26 mouse cellular contexts compared by ENCODE assay signal in the genomic region with DNA sequence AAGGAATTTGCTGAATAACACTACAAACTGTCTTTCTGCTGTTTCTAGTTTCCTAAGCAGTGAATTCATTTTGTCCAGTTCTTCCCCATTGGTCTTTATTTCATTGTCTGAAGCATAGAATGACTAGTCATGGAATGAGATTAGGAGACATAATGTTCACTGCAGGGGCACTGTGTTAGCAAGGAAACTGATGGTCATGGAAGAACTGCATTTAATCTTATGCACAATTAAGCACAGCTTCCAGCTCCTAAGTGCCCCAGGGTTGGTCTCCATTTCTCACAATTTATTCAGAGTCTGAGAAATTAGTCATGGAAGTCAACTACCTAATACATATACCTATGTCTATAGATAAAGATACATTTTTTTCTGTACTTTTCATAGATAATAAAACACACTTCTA.
DNase-seq lines count a peak whose midpoint lies in the region; ATAC-seq lines count a peak whose summit lies in the region.
"Had no signal": no experiment of that assay in that cellular context is flagged by ENCODE, and none has a peak within 500 bp of the region (broad histone marks: within the 10 kb centered on the region; RNA-seq: fewer than 3 reads in every experiment).

No protein-coding gene starts in this region.

- H3K4me1 ChIP-seq in forebrain, embryonic 11.5 days (replicated peaks; ENCODE audit: control insufficient read depth, insufficient read depth, low read length), result no peaks in the 10 kb centered on the region
- H3K4me1 ChIP-seq in forebrain, embryonic 16.5 days (replicated peaks; ENCODE audit: control insufficient read depth, insufficient read depth, low read length), result no peaks in the 10 kb centered on the region
- H3K4me1 ChIP-seq: embryonic facial prominence, embryonic 15.5 days; forebrain, embryonic 15.5 days; limb, embryonic 10.5 days had no signal

- H3K4me3 ChIP-seq in forebrain, embryonic 11.5 days (ENCODE audit: low read depth, low read length), result no peak overlapping the region
- no peak overlapping the region for H3K4me3 ChIP-seq in forebrain, embryonic 16.5 days (replicated peaks; ENCODE audit: low read length)
- H3K4me3 ChIP-seq: embryonic facial prominence, embryonic 15.5 days; forebrain, embryonic 15.5 days; limb, embryonic 10.5 days had no signal

- DNase-seq in forebrain, embryonic 11.5 days (ENCODE audit: low spot score), result no peak
- peak; percentile 1 for DNase-seq in retina, postnatal 1 day
- no peak for DNase-seq in retina, embryonic 14.5 days (ENCODE audit: low spot score)
- peak; percentile 4 for DNase-seq in mesoderm, embryonic 11.5 days (ENCODE audit: low read depth, low spot score)
- DNase-seq in adrenal gland, postnatal 4 days (ENCODE audit: low spot score in 2 of 2), result no peak
- DNase-seq in adrenal gland, postnatal 10 days, result no peak
- DNase-seq: adrenal gland, adult 2 months; B cell, adult 2 months; cerebellum, adult 9-11 months; gastrocnemius, postnatal 10 days; kidney, adult 9 months; kidney, postnatal 14 days; liver; lung, postnatal 4 days; right cerebral cortex, adult 18-20 months; thymus, adult 18-20 months; thymus, postnatal 36 days had no signal

- H3K27ac ChIP-seq in forebrain, embryonic 11.5 days (ENCODE audit: low read depth, low read length), result no peak overlapping the region
- no peak overlapping the region for H3K27ac ChIP-seq in forebrain, embryonic 16.5 days (ENCODE audit: low read length)
- H3K27ac ChIP-seq: embryonic facial prominence, embryonic 15.5 days; forebrain, embryonic 15.5 days; limb, embryonic 10.5 days had no signal

- no peaks in the 10 kb centered on the region for H3K27me3 ChIP-seq in forebrain, embryonic 11.5 days (ENCODE audit: control insufficient read depth, insufficient read depth, low read length)
- no peaks in the 10 kb centered on the region for H3K27me3 ChIP-seq in forebrain, embryonic 16.5 days (replicated peaks; ENCODE audit: control insufficient read depth, insufficient read depth, low read length)
- H3K27me3 ChIP-seq: CH12.LX; embryonic facial prominence, embryonic 15.5 days; forebrain, embryonic 15.5 days; Patski had no signal

- no peaks in the 10 kb centered on the region for H3K36me3 ChIP-seq in forebrain, embryonic 11.5 days (ENCODE audit: control insufficient read depth, insufficient read depth, low read length)
- no peaks in the 10 kb centered on the region for H3K36me3 ChIP-seq in forebrain, embryonic 16.5 days (ENCODE audit: control insufficient read depth, insufficient read depth)
- H3K36me3 ChIP-seq: embryonic facial prominence, embryonic 15.5 days; forebrain, embryonic 15.5 days; G1E; limb, embryonic 10.5 days had no signal

- H3K4me2 ChIP-seq in forebrain, embryonic 11.5 days (ENCODE audit: low read depth, low read length, severe bottlenecking), result no peak overlapping the region
- no peak overlapping the region for H3K4me2 ChIP-seq in forebrain, embryonic 16.5 days (ENCODE audit: low read length)
- H3K4me2 ChIP-seq: embryonic facial prominence, embryonic 15.5 days; forebrain, embryonic 15.5 days; heart, embryonic 11.5 days had no signal

- ATAC-seq in forebrain, embryonic 11.5 days (replicated peaks; ENCODE audit: low FRiP score), result 0 out of 2 replicates have a peak, but pooled peaks have one; percentile 33
- no peak for ATAC-seq in forebrain, embryonic 16.5 days
- ATAC-seq: forebrain, embryonic 15.5 days; intestine, embryonic 16.5 days; Patski had no signal

- no peaks in the 10 kb centered on the region for H3K9me3 ChIP-seq in forebrain, embryonic 11.5 days (ENCODE audit: control insufficient read depth, low read length)
- H3K9me3 ChIP-seq in forebrain, embryonic 16.5 days (ENCODE audit: control insufficient read depth, low read length), result no peaks in the 10 kb centered on the region
- H3K9me3 ChIP-seq: embryonic facial prominence, embryonic 15.5 days; forebrain, embryonic 15.5 days; limb, embryonic 10.5 days had no signal

- H3K9ac ChIP-seq in forebrain, embryonic 11.5 days (ENCODE audit: low read length), result no peak overlapping the region
- H3K9ac ChIP-seq in forebrain, embryonic 16.5 days (replicated peaks; ENCODE audit: low read depth, low read length), result no peak overlapping the region
- H3K9ac ChIP-seq: embryonic facial prominence, embryonic 15.5 days; forebrain, embryonic 15.5 days had no signal

Comparison
In these comparisons a context has a peak if more than half of its experiments do, and no peak if none do; other contexts are left out.
1. DNase-seq: peak in retina, postnatal 1 day (single experiment) and mesoderm, embryonic 11.5 days (single experiment); none in forebrain, embryonic 11.5 days (single experiment), retina, embryonic 14.5 days (single experiment), adrenal gland, postnatal 4 days (0 of 2) and adrenal gland, postnatal 10 days (single experiment).